Mouse (Mus musculus) CH12.LX (cell line): ENCODE measurements at regions not wholly inside any gene's neighbourhood (a gene's known extent, or its start where the extent isn't known, plus 50 kb on each side); places are given as distances from the start of the nearest gene placed in this dataset.

ENCODE experiments used
- DNase-seq: peaks from one replicate; pipeline ENCODE4 v3.0.0-alpha.2; 2013; ENCODE audit errors: extremely low read depth
- H3K27ac ChIP-seq: 2 replicates; pipeline ENCODE4 v1.5.1; 2012; ENCODE audit warnings: low read depth, mild to moderate bottlenecking, control low read depth, moderate library complexity; ENCODE audit not compliant: insufficient read depth
- H3K27me3 ChIP-seq: replicated peaks from 2 replicates; pipeline ENCODE3; 2012; ENCODE audit warnings: inconsistent platforms
- H3K36me3 ChIP-seq, 2 experiments: replicated peaks in 1 of 2; 2 replicates each; pipeline versions ENCODE3 to v1.6.1; 2012; ENCODE audit warnings: inconsistent platforms in 1 of 2, low read length in 1 of 2, mild to moderate bottlenecking in 1 of 2, mixed read lengths in 1 of 2, moderate library complexity in 1 of 2; ENCODE audit not compliant: control insufficient read depth in 1 of 2, insufficient read depth in 1 of 2
- H3K4me1 ChIP-seq, 2 experiments: 2 replicates each; pipeline ENCODE4 v1.6.1; 2012; ENCODE audit warnings: inconsistent platforms in 1 of 2, moderate library complexity in 1 of 2; ENCODE audit not compliant: insufficient read depth in 2 of 2, control insufficient read depth in 1 of 2
- H3K4me2 ChIP-seq: 2 replicates; pipeline ENCODE4 v1.6.1; 2012; ENCODE audit warnings: low read depth, mild to moderate bottlenecking, control low read depth; ENCODE audit not compliant: poor library complexity, insufficient read depth, severe bottlenecking
- H3K4me3 ChIP-seq, 3 experiments: fragments of 150-350 bp in 1 of 3; sonication (generic) in 1 of 3; replicated peaks in 1 of 3; 2 replicates each; pipeline versions ENCODE3 to v1.5.1; 2011 to 2012; ENCODE audit warnings: low read depth in 2 of 3, low read length in 2 of 3, mild to moderate bottlenecking in 2 of 3, moderate library complexity in 2 of 3, control low read depth in 1 of 3, improper control_type of control experiment in 1 of 3, inconsistent platforms in 1 of 3, mixed read lengths in 1 of 3; ENCODE audit not compliant: poor library complexity in 1 of 3
- H3K79me2 ChIP-seq: replicated peaks from 2 replicates; pipeline ENCODE4 v1.6.1; 2012; ENCODE audit warnings: mild to moderate bottlenecking, moderate library complexity; ENCODE audit not compliant: control insufficient read depth, poor library complexity, insufficient read depth, severe bottlenecking; ENCODE audit errors: extremely low read depth
- H3K9ac ChIP-seq: 2 replicates; pipeline ENCODE4 v1.6.1; 2012; ENCODE audit warnings: low read depth, mild to moderate bottlenecking, control low read depth, moderate library complexity; ENCODE audit not compliant: insufficient read depth
- H3K9me3 ChIP-seq: replicated peaks from 2 replicates; pipeline ENCODE3; 2012; ENCODE audit warnings: low read length, inconsistent platforms, mixed read lengths
- BHLHE40 ChIP-seq: IDR thresholded peaks from 2 replicates; pipeline ENCODE4 v1.6.1; 2011; ENCODE audit warnings: mild to moderate bottlenecking, low read depth, low read length, improper control_type of control experiment
- CHD2 ChIP-seq: IDR thresholded peaks from 2 replicates; pipeline ENCODE4 v1.6.1; 2011; ENCODE audit warnings: low read length, improper control_type of control experiment
- CTCF ChIP-seq, 2 experiments: IDR thresholded peaks in 1 of 2; conservative IDR thresholded peaks in 1 of 2; 2 replicates each; pipeline ENCODE4 v1.5.1; 2011 to 2012; ENCODE audit warnings: low read depth in 2 of 2, low read length in 2 of 2, improper control_type of control experiment in 1 of 2, inconsistent platforms in 1 of 2, mild to moderate bottlenecking in 1 of 2, moderate library complexity in 1 of 2
- ELF1 ChIP-seq: IDR thresholded peaks from 2 replicates; pipeline ENCODE4 v1.6.1; 2014; ENCODE audit warnings: low read depth, mild to moderate bottlenecking, inconsistent platforms, low read length, improper control_type of control experiment
- EP300 ChIP-seq: IDR thresholded peaks from 2 replicates; pipeline ENCODE4 v1.6.1; 2011; ENCODE audit warnings: low read length, improper control_type of control experiment
- ETS1 ChIP-seq: conservative IDR thresholded peaks from 2 replicates; pipeline ENCODE4 v1.6.1; 2012; ENCODE audit warnings: low read depth, mild to moderate bottlenecking, inconsistent platforms, low read length, improper control_type of control experiment, moderate library complexity
- GABPA ChIP-seq: IDR thresholded peaks from 2 replicates; pipeline ENCODE4 v1.6.1; 2012; ENCODE audit warnings: low read depth, low read length, improper control_type of control experiment, inconsistent platforms; ENCODE audit not compliant: insufficient replicate concordance
- IRF4 ChIP-seq: IDR thresholded peaks from 2 replicates; pipeline ENCODE4 v1.6.1; 2014; ENCODE audit warnings: low read depth, mild to moderate bottlenecking, inconsistent platforms, low read length, improper control_type of control experiment
- JUN ChIP-seq: IDR thresholded peaks from 2 replicates; pipeline ENCODE4 v1.6.1; 2011; ENCODE audit warnings: low read depth, mild to moderate bottlenecking, low read length, improper control_type of control experiment, moderate library complexity; ENCODE audit not compliant: insufficient read depth
- JUND ChIP-seq: conservative IDR thresholded peaks from 2 replicates; pipeline ENCODE4 v1.6.1; 2011; ENCODE audit warnings: low read depth, low read length, improper control_type of control experiment
- MAFK ChIP-seq: IDR thresholded peaks from 2 replicates; pipeline ENCODE4 v1.6.1; 2011; ENCODE audit warnings: low read length, improper control_type of control experiment; ENCODE audit not compliant: insufficient replicate concordance
- MAX ChIP-seq: IDR thresholded peaks from 2 replicates; pipeline ENCODE4 v1.6.1; 2011; ENCODE audit warnings: low read length, improper control_type of control experiment
- MAZ ChIP-seq: IDR thresholded peaks from 2 replicates; pipeline ENCODE4 v1.6.1; 2012; ENCODE audit warnings: low read depth, mild to moderate bottlenecking, inconsistent platforms, low read length, improper control_type of control experiment, moderate library complexity
- MEF2A ChIP-seq: IDR thresholded peaks from 2 replicates; pipeline ENCODE4 v1.6.1; 2014; ENCODE audit warnings: low read depth, mild to moderate bottlenecking, inconsistent platforms, low read length, improper control_type of control experiment, borderline replicate concordance
- MYC ChIP-seq: IDR thresholded peaks from 2 replicates; pipeline ENCODE4 v1.6.1; 2011; ENCODE audit warnings: low read depth, mild to moderate bottlenecking, improper control_type of control experiment, low read length
- POLR2A ChIP-seq: IDR thresholded peaks from 2 replicates; pipeline ENCODE4 v1.6.1; 2011; ENCODE audit warnings: low read depth, mild to moderate bottlenecking, improper control_type of control experiment, low read length
- POLR2AphosphoS2 ChIP-seq: IDR thresholded peaks from 2 replicates; pipeline ENCODE4 v1.6.1; 2011; ENCODE audit warnings: low read depth, low read length, improper control_type of control experiment
- RCOR1 ChIP-seq: conservative IDR thresholded peaks from 2 replicates; pipeline ENCODE4 v1.6.1; 2012; ENCODE audit warnings: low read depth, mild to moderate bottlenecking, inconsistent platforms, low read length, improper control_type of control experiment
- SMC3 ChIP-seq: IDR thresholded peaks from 2 replicates; pipeline ENCODE4 v1.6.1; 2011; ENCODE audit warnings: low read depth, low read length, improper control_type of control experiment
- TBP ChIP-seq: conservative IDR thresholded peaks from 2 replicates; pipeline ENCODE4 v1.6.1; 2011; ENCODE audit warnings: low read depth, low read length, improper control_type of control experiment
- TCF12 ChIP-seq: IDR thresholded peaks from 2 replicates; pipeline ENCODE4 v1.6.1; 2014; ENCODE audit warnings: low read depth, mild to moderate bottlenecking, inconsistent platforms, low read length, improper control_type of control experiment
- UBTF ChIP-seq: IDR thresholded peaks from 2 replicates; pipeline ENCODE4 v1.6.1; 2012; ENCODE audit warnings: low read depth, mild to moderate bottlenecking, inconsistent platforms, low read length, improper control_type of control experiment, moderate library complexity
- USF1 ChIP-seq: IDR thresholded peaks from 2 replicates; pipeline ENCODE4 v1.6.1; 2014; ENCODE audit warnings: low read depth, mild to moderate bottlenecking, inconsistent platforms, low read length, improper control_type of control experiment
- ZC3H11A ChIP-seq: IDR thresholded peaks from 2 replicates; pipeline ENCODE4 v1.6.1; 2012; ENCODE audit warnings: low read depth, mild to moderate bottlenecking, inconsistent platforms, low read length, improper control_type of control experiment
- ZKSCAN1 ChIP-seq: IDR thresholded peaks from 2 replicates; pipeline ENCODE4 v1.6.1; 2012; ENCODE audit warnings: low read depth, inconsistent platforms, low read length, improper control_type of control experiment, borderline replicate concordance
- ZNF384 ChIP-seq: IDR thresholded peaks from 2 replicates; pipeline ENCODE4 v1.6.1; 2012; ENCODE audit warnings: low read depth, low read length, improper control_type of control experiment, inconsistent platforms
- dilution Hi-C: fragments of 300-500 bp; cut with MboI; formaldehyde crosslinking; loops from 2 replicates; pipeline ENCODE4 v1.14.3; 2020; ENCODE audit warnings: low sequenced_read_pairs; ENCODE audit not compliant: extremely low pct_unique_long_range_greater_than_20kb, extremely low pct_ligation_motif_present
- in situ Hi-C: fragments of 300-500 bp; cut with MboI; formaldehyde crosslinking; loops from 3 replicates; pipeline ENCODE4 v1.14.3; 2019; ENCODE audit warnings: low sequenced_read_pairs, low pct_ligation_motif_present, low pct_unique_long_range_greater_than_20kb, mixed read lengths

DNA sequence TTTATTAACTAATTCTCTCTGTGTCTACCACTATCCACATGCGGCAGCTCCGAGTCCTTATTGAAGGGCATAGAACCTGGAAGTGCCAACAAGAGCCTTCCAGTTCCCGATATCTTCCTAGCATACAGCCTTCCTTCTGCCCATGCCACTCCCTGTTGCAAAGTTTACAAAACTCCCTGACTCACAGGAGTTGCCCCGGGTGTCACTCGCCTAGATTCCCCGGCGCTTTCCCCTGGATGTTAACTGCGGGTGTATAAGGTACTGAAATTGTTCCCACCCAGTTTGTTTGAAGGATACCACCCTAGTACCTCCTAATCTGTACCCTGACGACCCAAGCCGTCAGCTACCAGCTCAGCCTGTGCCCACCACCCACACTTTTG lies 125.7 kb upstream of the Arid1b start:
- no peak for DNase-seq
- no peaks in the 10 kb centered on the region for H3K9me3 ChIP-seq
- H3K4me1 ChIP-seq, result no peaks in the 10 kb centered on the region
- H3K9ac ChIP-seq, result no peak overlapping the region
- no peaks in the 10 kb centered on the region for H3K36me3 ChIP-seq
- no peaks in the 10 kb centered on the region for H3K79me2 ChIP-seq
- H3K27ac ChIP-seq, result no peak overlapping the region
- dilution Hi-C loops, result no loop called here
- H3K4me3 ChIP-seq, result no peak overlapping the region
- no peak for TF ChIP-seq ZC3H11A
- no peak for TF ChIP-seq JUND
- no peak for TF ChIP-seq ETS1
- TF ChIP-seq ZKSCAN1, result no peak
- TF ChIP-seq CTCF (conservative IDR thresholded peaks at IDR 0.05 in 1 of 2, IDR thresholded peaks at IDR 0.05 in 1 of 2; ENCODE audit: low read depth in 2 of 2, low read length in 2 of 2), result no peak
- no peak for TF ChIP-seq JUN
- TF ChIP-seq UBTF, result no peak
- TF ChIP-seq MAZ, result no peak
- TF ChIP-seq GABPA, result no peak
- no peak for TF ChIP-seq MAFK
- no peaks in the 10 kb centered on the region for H3K27me3 ChIP-seq
- H3K4me2 ChIP-seq, result no peak overlapping the region
- in situ Hi-C loops, result no loop called here

DNA sequence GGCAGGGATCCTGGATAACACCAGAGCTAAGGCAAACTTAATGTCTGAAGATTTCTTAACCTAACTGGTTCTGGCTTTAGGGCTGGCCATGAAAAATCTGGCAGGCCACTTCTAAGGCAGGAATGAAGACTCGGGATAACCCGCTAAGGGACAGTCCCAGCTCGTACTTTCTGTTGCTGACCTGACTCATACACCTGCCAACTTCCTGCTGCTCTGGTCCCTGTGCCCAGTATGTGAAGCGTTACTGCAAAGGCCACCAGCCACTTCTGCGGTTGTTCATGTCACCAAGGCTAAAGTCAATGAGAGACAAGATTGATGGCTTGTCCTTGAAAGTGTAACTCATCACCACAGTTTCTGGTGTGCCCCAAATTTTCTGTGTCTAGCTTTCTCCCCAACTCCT lies 125.3 kb upstream of the Arid1b start:
- Histone ChIP-seq H3K9ac (no peak overlapping the region), H3K36me3 (no peaks in the 10 kb centered on the region), H3K27me3 (no peaks in the 10 kb centered on the region), H3K9me3 (no peaks in the 10 kb centered on the region), H3K27ac (no peak overlapping the region), H3K4me2 (no peak overlapping the region), H3K79me2 (no peaks in the 10 kb centered on the region), H3K4me1 (0 out of 4 replicates have a peak, but pooled peaks cover 0 to 2% of the 10 kb centered on the region in 2 experiments), H3K4me3 (no peak overlapping the region)
- TF ChIP-seq TBP (no peak), POLR2A (no peak), BHLHE40 (no peak), ELF1 (no peak)
- no peak for DNase-seq
- dilution Hi-C loops (no loop called here), in situ Hi-C loops (no loop called here)

DNA sequence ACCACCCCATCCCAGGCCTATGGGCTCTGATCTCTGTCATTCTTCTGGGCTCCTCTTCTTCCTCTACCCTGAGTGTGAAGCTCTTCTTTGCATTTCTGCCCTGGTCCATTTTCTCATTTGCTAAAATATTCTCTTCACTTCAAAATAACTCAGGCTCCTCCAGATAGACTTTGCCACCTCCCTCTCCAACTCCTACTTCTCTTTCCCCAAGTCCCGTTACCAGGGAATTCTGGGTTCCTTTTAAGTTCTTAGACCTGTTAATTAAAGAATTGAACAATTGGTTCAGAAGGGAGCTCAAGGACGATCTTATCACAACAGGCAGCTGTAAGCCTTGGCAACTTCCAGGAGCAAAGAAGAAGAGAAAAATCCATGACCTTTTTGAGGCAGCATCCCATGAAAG lies 122.9 kb upstream of the Arid1b start:
- no peak for TF ChIP-seq MAZ
- no peak for TF ChIP-seq MAX
- no peak for TF ChIP-seq EP300
- no peak for TF ChIP-seq POLR2A
- TF ChIP-seq POLR2AphosphoS2, result no peak
- TF ChIP-seq MEF2A, result no peak
- TF ChIP-seq ZNF384, result no peak
- TF ChIP-seq JUND, result no peak
- TF ChIP-seq TBP, result no peak
- TF ChIP-seq ZKSCAN1, result no peak
- TF ChIP-seq ETS1, result no peak
- no peak for TF ChIP-seq SMC3
- no peak for TF ChIP-seq CHD2
- no peak for TF ChIP-seq IRF4
- TF ChIP-seq MYC, result no peak
- no peak for TF ChIP-seq BHLHE40
- no peak for TF ChIP-seq TCF12
- TF ChIP-seq RCOR1, result no peak
- TF ChIP-seq CTCF (conservative IDR thresholded peaks at IDR 0.05 in 1 of 2, IDR thresholded peaks at IDR 0.05 in 1 of 2; ENCODE audit: low read depth in 2 of 2, low read length in 2 of 2), result no peak
- no peak for TF ChIP-seq USF1
- Histone ChIP-seq H3K27ac (no peak overlapping the region), H3K4me2 (no peak overlapping the region), H3K36me3 (no peaks in the 10 kb centered on the region), H3K27me3 (no peaks in the 10 kb centered on the region), H3K9ac (no peak overlapping the region), H3K4me1 (peaks cover 0 to 9% of the 10 kb centered on the region in 2 experiments; a peak in 1 of 4 replicates), H3K79me2 (no peaks in the 10 kb centered on the region), H3K9me3 (no peaks in the 10 kb centered on the region), H3K4me3 (no peak overlapping the region)
- in situ Hi-C loops, result no loop called here
- no peak for DNase-seq
- dilution Hi-C loops, result no loop called here
